Mouse (Mus musculus) embryonic facial prominence, embryonic 15.5 days (tissue): Measurements from ENCODE around the gene Gm42417. TPM values are rescaled to one million over a fixed set of nuclear protein-coding genes. Genes with fewer than 3 reads are reported as not detected.

ENCODE experiments used
- ATAC-seq: fragments of 200-750 bp; cut with Nextera tagmentation; 2 replicates; pipeline ENCODE4 v1.8.0; 2017; ENCODE audit warnings: low read depth, moderate TSS enrichment; ENCODE audit not compliant: insufficient number of reproducible peaks, low FRiP score, low TSS enrichment
- H3K27ac ChIP-seq: fragments of 300-500 bp; sonication (generic); replicated peaks from 2 replicates; pipeline ENCODE4 v1.5.1; 2015; ENCODE audit warnings: mild to moderate bottlenecking, inconsistent platforms
- H3K27me3 ChIP-seq: fragments of 300-500 bp; sonication (generic); 2 replicates; pipeline ENCODE4 v1.6.1; 2015; ENCODE audit warnings: inconsistent platforms
- H3K36me3 ChIP-seq: fragments of 300-500 bp; sonication (generic); 2 replicates; pipeline ENCODE4 v1.6.1; 2015; ENCODE audit warnings: mild to moderate bottlenecking, inconsistent platforms
- H3K4me1 ChIP-seq: fragments of 300-500 bp; sonication (generic); 2 replicates; pipeline ENCODE4 v1.6.1; 2015; ENCODE audit warnings: inconsistent platforms
- H3K4me2 ChIP-seq: fragments of 300-500 bp; sonication (generic); replicated peaks from 2 replicates; pipeline ENCODE4 v1.6.1; 2015; ENCODE audit warnings: mild to moderate bottlenecking, inconsistent platforms
- H3K4me3 ChIP-seq: fragments of 300-500 bp; sonication (generic); replicated peaks from 2 replicates; pipeline ENCODE4 v1.5.1; 2015; ENCODE audit warnings: mild to moderate bottlenecking, inconsistent platforms
- H3K9ac ChIP-seq: fragments of 300-500 bp; sonication (generic); 2 replicates; pipeline ENCODE4 v1.6.1; 2015; ENCODE audit warnings: inconsistent platforms
- H3K9me3 ChIP-seq: fragments of 300-500 bp; sonication (generic); replicated peaks from 2 replicates; pipeline ENCODE4 v1.6.1; 2016; ENCODE audit warnings: inconsistent platforms
- WGBS: fragments of 180-500 bp; shearing (Covaris S2); methylation state at CpG from one replicate; pipeline ENCODE4 v1.1.7; 2015; 5-methylcytosine and 5-hydroxymethylcytosine counted together
- polyA plus RNA-seq: library from polyadenylated mRNA; unstranded; fragments of >200 nt; fragmentation: Nextera tagmentation; extraction: Ambion mirVana; gene quantifications from 2 replicates; pipeline ENCODE4 v1.2.1, GENCODE M21; 2015

Gm42417 gene
- polyA plus RNA-seq, 1 experiment from 2014 or later, result 0.40 TPM

- H3K36me3 ChIP-seq, result peaks cover 53% of the 10 kb centered on the region
- H3K4me1 ChIP-seq, result peaks cover 54% of the 10 kb centered on the region
- no peaks in the 10 kb centered on the region for H3K27me3 ChIP-seq
- no peak for ATAC-seq
- H3K4me2 ChIP-seq, result peak overlapping the region; percentile 89
- peak overlapping the region; percentile 95 for H3K4me3 ChIP-seq
- 62% methylated on average over 21 of the region's 21 CpGs for WGBS
- H3K9me3 ChIP-seq, result no peaks in the 10 kb centered on the region
- H3K9ac ChIP-seq, result no peak overlapping the region
- H3K27ac ChIP-seq, result peak overlapping the region; percentile 99
These were observed 15.6 kb upstream of the Gm42417 start for GRCm38 (mm10) chr1:36554633-36555399.

GRCm38 (mm10) chr1:36552506-36552905 is 13.3 kb upstream of the Gm42417 start:
- no peaks in the 10 kb centered on the region for H3K27me3 ChIP-seq
- peaks cover 62% of the 10 kb centered on the region for H3K4me1 ChIP-seq
- peaks cover 66% of the 10 kb centered on the region for H3K36me3 ChIP-seq
- no peak overlapping the region for H3K9ac ChIP-seq
- H3K9me3 ChIP-seq, result no peaks in the 10 kb centered on the region
- no peak for ATAC-seq
- 87% methylated on average over 16 of the region's 16 CpGs for WGBS
- no peak overlapping the region for H3K4me3 ChIP-seq
- no peak overlapping the region for H3K4me2 ChIP-seq
- H3K27ac ChIP-seq, result no peak overlapping the region

- Histone ChIP-seq H3K4me2 (no peak overlapping the region), H3K36me3 (peaks cover 66% of the 10 kb centered on the region), H3K9me3 (no peaks in the 10 kb centered on the region), H3K4me3 (no peak overlapping the region), H3K27me3 (no peaks in the 10 kb centered on the region), H3K4me1 (peaks cover 65% of the 10 kb centered on the region), H3K9ac (no peak overlapping the region), H3K27ac (no peak overlapping the region)
- ATAC-seq, result no peak
- WGBS, result 85% methylated on average over 17 of the region's 17 CpGs
These were observed 12.7 kb upstream of the Gm42417 start for GRCm38 (mm10) chr1:36551904-36552303.

- Histone ChIP-seq H3K9me3 (no peaks in the 10 kb centered on the region), H3K9ac (no peak overlapping the region), H3K4me2 (no peak overlapping the region), H3K4me1 (peaks cover 65% of the 10 kb centered on the region), H3K4me3 (no peak overlapping the region), H3K36me3 (peaks cover 66% of the 10 kb centered on the region), H3K27ac (0 out of 2 replicates have a peak overlapping the region, but pooled peaks have one; percentile 81), H3K27me3 (no peaks in the 10 kb centered on the region)
- 81% methylated on average over 20 of the region's 20 CpGs for WGBS
- ATAC-seq, result no peak
These were observed 11.0 kb upstream of the Gm42417 start for GRCm38 (mm10) chr1:36550075-36550863.

- H3K4me3 ChIP-seq, result no peak overlapping the region
- peaks cover 57% of the 10 kb centered on the region for H3K4me1 ChIP-seq
- H3K4me2 ChIP-seq, result peak overlapping the region; percentile 12; the same call in 1 of the 2 replicates
- 70% methylated on average over 18 of the region's 18 CpGs for WGBS
- H3K27me3 ChIP-seq, result no peaks in the 10 kb centered on the region
- H3K36me3 ChIP-seq, result peaks cover 60% of the 10 kb centered on the region
- peak overlapping the region; percentile 81; the same call in 1 of the 2 replicates for H3K27ac ChIP-seq
- H3K9ac ChIP-seq, result 0 out of 2 replicates have a peak overlapping the region, but pooled peaks have one; percentile 6
- H3K9me3 ChIP-seq, result no peaks in the 10 kb centered on the region
- ATAC-seq, result no peak
These were observed 10.3 kb upstream of the Gm42417 start for GRCm38 (mm10) chr1:36549491-36549890.

- H3K4me1 ChIP-seq, result peaks cover 50% of the 10 kb centered on the region
- H3K4me3 ChIP-seq, result no peak overlapping the region
- no peak for ATAC-seq
- 19% methylated on average over 8 of the region's 8 CpGs for WGBS
- no peaks in the 10 kb centered on the region for H3K27me3 ChIP-seq
- no peaks in the 10 kb centered on the region for H3K9me3 ChIP-seq
- H3K27ac ChIP-seq, result peak overlapping the region; percentile 81
- H3K36me3 ChIP-seq, result peaks cover 52% of the 10 kb centered on the region
- H3K9ac ChIP-seq, result no peak overlapping the region
- peak overlapping the region; percentile 12; the same call in 1 of the 2 replicates for H3K4me2 ChIP-seq
These were observed 9.5 kb upstream of the Gm42417 start for GRCm38 (mm10) chr1:36548771-36549170.

GRCm38 (mm10) chr1:36547981-36548598 is 8.9 kb upstream of the Gm42417 start:
- WGBS, result 20% methylated on average over 9 of the region's 9 CpGs
- Histone ChIP-seq H3K4me1 (peaks cover 50% of the 10 kb centered on the region), H3K27ac (peak overlapping the region; percentile 81), H3K9ac (no peak overlapping the region), H3K36me3 (peaks cover 45% of the 10 kb centered on the region), H3K4me2 (no peak overlapping the region), H3K27me3 (no peaks in the 10 kb centered on the region), H3K9me3 (no peaks in the 10 kb centered on the region), H3K4me3 (no peak overlapping the region)
- no peak for ATAC-seq

- under 1% methylated on average over 43 of the region's 43 CpGs for WGBS
- Histone ChIP-seq H3K27ac (peak within 1 kb of the TSS; percentile 81), H3K27me3 (no peaks in the 10 kb centered on the region), H3K4me3 (peak within 1 kb of the TSS; percentile 76), H3K36me3 (peaks cover 42% of the 10 kb centered on the region), H3K4me2 (peak within 1 kb of the TSS; percentile 69), H3K4me1 (peaks cover 50% of the 10 kb centered on the region), H3K9ac (peak within 1 kb of the TSS; percentile 68), H3K9me3 (no peaks in the 10 kb centered on the region)
- peak; percentile 95 for ATAC-seq
These were observed 7.8 kb upstream of the Gm42417 start, which contains the start of gene Ankrd39 for GRCm38 (mm10) chr1:36546888-36547471. Gene Ankrd39, minus strand, starts transcription at chr1:36547445.

- Histone ChIP-seq H3K9me3 (no peaks in the 10 kb centered on the region), H3K36me3 (peaks cover 41% of the 10 kb centered on the region), H3K4me2 (peak overlapping the region; percentile 69), H3K4me1 (peaks cover 50% of the 10 kb centered on the region), H3K27me3 (no peaks in the 10 kb centered on the region), H3K27ac (no peak overlapping the region), H3K9ac (no peak overlapping the region), H3K4me3 (peak overlapping the region; percentile 76)
- 65% methylated on average over 19 of the region's 19 CpGs for WGBS
- ATAC-seq, result no peak
These were observed 6.8 kb upstream of the Gm42417 start for GRCm38 (mm10) chr1:36545845-36546600.

GRCm38 (mm10) chr1:36545382-36545781 is 6.2 kb upstream of the Gm42417 start:
- Histone ChIP-seq H3K4me3 (no peak overlapping the region), H3K27ac (no peak overlapping the region), H3K27me3 (no peaks in the 10 kb centered on the region), H3K4me2 (no peak overlapping the region), H3K9ac (no peak overlapping the region), H3K4me1 (peaks cover 44% of the 10 kb centered on the region), H3K9me3 (no peaks in the 10 kb centered on the region), H3K36me3 (peaks cover 40% of the 10 kb centered on the region)
- WGBS, result 66% methylated on average over 2 of the region's 2 CpGs
- no peak for ATAC-seq
